Mouse (Mus musculus) brain, embryonic 14.5 days (tissue): ENCODE data around the gene Phf3. TPM values are rescaled to one million over a fixed set of nuclear protein-coding genes. Genes with fewer than 3 reads are reported as not detected.
"Not testable (repeated sequence)": the region's sequence is repeated elsewhere in the genome, so short reads cannot be mapped to it uniquely, and the experiment has no call there.

Experiments used
- DNase-seq: peaks from one replicate; pipeline ENCODE4 v3.0.0-alpha.2; 2011; ENCODE audit warnings: low read depth
- CTCF ChIP-seq: fragments of 200-500 bp; IDR thresholded peaks from 2 replicates; pipeline ENCODE4 v1.5.1; 2012; ENCODE audit warnings: inconsistent platforms, mild to moderate bottlenecking, moderate library complexity, borderline replicate concordance; ENCODE audit not compliant: insufficient read depth, insufficient read length; ENCODE audit errors: extremely low read depth
- POLR2A ChIP-seq: fragments of 200-500 bp; IDR thresholded peaks from 2 replicates; pipeline ENCODE4 v1.6.1; 2012; ENCODE audit warnings: mild to moderate bottlenecking, inconsistent platforms, borderline replicate concordance; ENCODE audit not compliant: poor library complexity, insufficient read depth, insufficient read length, severe bottlenecking; ENCODE audit errors: extremely low read depth
- polyA plus RNA-seq: library from polyadenylated mRNA; depleted of rRNA; stranded (reverse); fragments of >200 nt; gene quantifications from 2 replicates; pipeline ENCODE4 v1.2.3, GENCODE M21; 2012; rRNA removed

The Phf3 gene
- polyA plus RNA-seq, 1 experiment: 60.1 TPM

- DNase-seq: no peak
- TF ChIP-seq POLR2A (no peak), CTCF (no peak)
Measured at GRCm38 (mm10) chr1:30779562-30779961, 94.2 kb downstream of the Phf3 start.

GRCm38 (mm10) chr1:30778374-30779005 is 95.2 kb downstream of the Phf3 start:
- peak; percentile 78 for DNase-seq
- peak; percentile 45; the same call in 1 of the 2 replicates for TF ChIP-seq CTCF
- TF ChIP-seq POLR2A: no peak

GRCm38 (mm10) chr1:30776196-30776595 is 97.5 kb downstream of the Phf3 start:
- TF ChIP-seq POLR2A (no peak), CTCF (no peak)
- DNase-seq: peak; percentile 26

GRCm38 (mm10) chr1:30773662-30774061 is 100.1 kb downstream of the Phf3 start:
- no peak for DNase-seq
- no peak for TF ChIP-seq POLR2A
- no peak for TF ChIP-seq CTCF

- TF ChIP-seq POLR2A (no peak), CTCF (no peak)
- DNase-seq: no peak
Measured at GRCm38 (mm10) chr1:30772851-30773250, 100.9 kb downstream of the Phf3 start.

GRCm38 (mm10) chr1:30771772-30772171 is 101.9 kb downstream of the Phf3 start:
- no peak for DNase-seq
- TF ChIP-seq CTCF (peak; percentile 27; the same call in 1 of the 2 replicates), POLR2A (no peak)

- DNase-seq: not testable (repeated sequence)
Measured at GRCm38 (mm10) chr1:30770599-30770998, 103.1 kb downstream of the Phf3 start.

- no peak for DNase-seq
- no peak for TF ChIP-seq POLR2A
- TF ChIP-seq CTCF: no peak
Measured at GRCm38 (mm10) chr1:30756794-30757193, 116.9 kb downstream of the Phf3 start.

GRCm38 (mm10) chr1:30755453-30756224 is 118.1 kb downstream of the Phf3 start:
- TF ChIP-seq CTCF (no peak), POLR2A (no peak)
- DNase-seq: peak; percentile 53

Other genes starting within 250 kb of the Phf3 start
- not detected in 2 replicates for gene AC153137.1, start 104.0 kb upstream of the Phf3 start, polyA plus RNA-seq